Mouse (Mus musculus) liver, adult 2 months (tissue): ENCODE results near the gene Erc1. TPM values are rescaled to one million over a fixed set of nuclear protein-coding genes. Genes with fewer than 3 reads are reported as not detected.
A peak's percentile ranks its signal among the peaks of the same experiment; 100 is the strongest.

ENCODE experiments used
- DNase-seq: peaks from one replicate; pipeline ENCODE4 v3.0.0-alpha.2; 2011; ENCODE audit warnings: low read depth, low spot score; ENCODE audit errors: extremely low read depth
- H3K27ac ChIP-seq: fragments of 200-500 bp; replicated peaks from 2 replicates; pipeline ENCODE4 v1.5.1; 2012; ENCODE audit warnings: low read depth, mild to moderate bottlenecking, control low read depth, inconsistent platforms, low read length; ENCODE audit not compliant: insufficient read depth
- H3K27me3 ChIP-seq: fragments of 200-500 bp; 2 replicates; pipeline ENCODE4 v1.6.1; 2012; ENCODE audit warnings: mild to moderate bottlenecking, moderate library complexity, low read length, inconsistent platforms; ENCODE audit not compliant: control insufficient read depth, insufficient read depth
- H3K36me3 ChIP-seq: fragments of 200-500 bp; 2 replicates; pipeline ENCODE4 v1.6.1; 2012; ENCODE audit warnings: low read length, inconsistent platforms; ENCODE audit not compliant: control insufficient read depth, insufficient read depth
- H3K4me1 ChIP-seq: fragments of 200-500 bp; 2 replicates; pipeline ENCODE4 v1.6.1; 2011; ENCODE audit warnings: low read length; ENCODE audit not compliant: control insufficient read depth, insufficient read depth
- H3K4me3 ChIP-seq: fragments of 200-500 bp; 2 replicates; pipeline ENCODE4 v1.5.1; 2011; ENCODE audit warnings: low read depth, mild to moderate bottlenecking, control low read depth, low read length, moderate library complexity; ENCODE audit not compliant: insufficient read depth
- H3K79me2 ChIP-seq: fragments of 200-500 bp; 2 replicates; pipeline ENCODE4 v1.6.1; 2012; ENCODE audit warnings: inconsistent platforms, mild to moderate bottlenecking, low read length, moderate library complexity; ENCODE audit not compliant: control insufficient read depth, insufficient read depth
- H3K9ac ChIP-seq: fragments of 200-500 bp; 2 replicates; pipeline ENCODE4 v1.6.1; 2012; ENCODE audit warnings: low read depth, mild to moderate bottlenecking, control low read depth, inconsistent platforms, low read length
- CTCF ChIP-seq: fragments of 200-500 bp; IDR thresholded peaks from 2 replicates; pipeline ENCODE4 v1.5.1; 2011; ENCODE audit warnings: low read depth, low read length, control low read depth
- POLR2A ChIP-seq: fragments of 200-500 bp; IDR thresholded peaks from 2 replicates; pipeline ENCODE4 v1.6.1; 2011; ENCODE audit warnings: low read length, control low read depth; ENCODE audit not compliant: insufficient read depth; ENCODE audit errors: extremely low read depth
- WGBS: fragments of 180-500 bp; shearing (Covaris S2); methylation state at CpG from one replicate; pipeline ENCODE4 v1.1.7; 2018; 5-methylcytosine and 5-hydroxymethylcytosine counted together
- polyA plus RNA-seq: library from polyadenylated mRNA; depleted of rRNA; stranded (reverse); fragments of >200 nt; gene quantifications from 2 replicates; pipeline ENCODE4 v1.2.3, GENCODE M21; 2012
- total RNA-seq: library from RNA; depleted of rRNA; stranded (reverse); fragments of >200 nt; gene quantifications from 2 replicates; pipeline ENCODE4 v1.2.3, GENCODE M21; 2014

The Erc1 gene
- total and polyA plus RNA-seq, 2 experiments = 6.3 to 14.2 TPM

DNA sequence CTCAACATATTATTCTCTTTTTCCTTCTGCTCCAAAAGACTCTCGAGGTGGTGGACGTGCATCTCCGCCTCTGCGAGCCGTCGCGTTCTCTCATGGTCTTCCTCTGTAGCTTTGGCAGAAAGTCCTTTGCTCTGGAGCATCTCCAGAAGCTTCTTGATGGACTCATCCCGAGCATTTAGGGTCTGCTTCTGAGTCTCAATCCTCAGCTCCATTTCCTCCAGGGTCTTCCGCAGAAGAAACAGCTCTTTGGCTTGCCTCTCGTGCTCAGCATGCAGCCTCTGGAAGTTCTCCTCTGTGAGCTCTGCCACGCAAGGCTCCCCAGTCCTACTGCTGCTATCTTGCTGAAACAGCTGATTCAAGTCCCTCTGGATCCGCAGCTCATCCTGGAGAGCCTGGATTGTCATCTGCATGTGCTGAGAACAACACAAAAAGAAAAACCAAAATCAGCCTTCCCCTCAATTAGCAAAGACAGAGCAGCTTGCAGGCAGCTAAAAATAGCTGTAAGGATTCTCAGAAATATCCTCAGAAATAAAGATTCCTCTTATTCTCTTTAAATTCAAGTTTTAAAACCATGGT lies 51.0 kb downstream of the Erc1 start:
- no peak overlapping the region for H3K4me3 ChIP-seq
- H3K27ac ChIP-seq = no peak overlapping the region
- no peaks in the 10 kb centered on the region for H3K27me3 ChIP-seq
- TF ChIP-seq CTCF = no peak
- peaks cover 4% of the 10 kb centered on the region; the same call in 1 of the 2 replicates for H3K79me2 ChIP-seq
- no peak overlapping the region for H3K9ac ChIP-seq
- DNase-seq = no peak
- no peaks in the 10 kb centered on the region for H3K4me1 ChIP-seq
- 92% methylated on average over 12 of the region's 12 CpGs for WGBS
- H3K36me3 ChIP-seq = peaks cover 9% of the 10 kb centered on the region

DNA sequence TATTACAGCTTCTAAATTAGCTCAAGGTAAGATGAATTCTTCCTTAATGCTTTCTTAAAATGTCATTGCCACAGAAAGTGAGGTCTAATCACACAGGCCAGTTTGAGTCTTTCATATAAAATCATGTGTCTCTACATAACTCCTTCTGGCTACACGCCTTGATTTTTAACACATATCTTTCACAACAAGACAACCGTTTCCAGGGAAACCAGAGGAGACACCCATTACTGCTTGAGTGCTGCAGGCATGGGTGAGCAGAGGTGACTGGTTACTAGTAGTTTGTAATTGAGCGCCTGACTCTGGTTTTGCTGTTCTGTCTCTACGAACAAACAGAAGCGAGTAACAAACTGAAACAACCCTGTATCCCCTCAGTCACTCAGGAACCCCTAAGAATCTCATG lies 51.7 kb downstream of the Erc1 start:
- Histone ChIP-seq H3K4me3 (no peak overlapping the region), H3K4me1 (no peaks in the 10 kb centered on the region), H3K9ac (no peak overlapping the region), H3K36me3 (peaks cover 9% of the 10 kb centered on the region), H3K27me3 (no peaks in the 10 kb centered on the region), H3K79me2 (peaks cover 2% of the 10 kb centered on the region; the same call in 1 of the 2 replicates), H3K27ac (no peak overlapping the region)
- no peak for DNase-seq
- WGBS = 93% methylated on average over 5 of the region's 5 CpGs
- no peak for TF ChIP-seq POLR2A
- no peak for TF ChIP-seq CTCF

DNA sequence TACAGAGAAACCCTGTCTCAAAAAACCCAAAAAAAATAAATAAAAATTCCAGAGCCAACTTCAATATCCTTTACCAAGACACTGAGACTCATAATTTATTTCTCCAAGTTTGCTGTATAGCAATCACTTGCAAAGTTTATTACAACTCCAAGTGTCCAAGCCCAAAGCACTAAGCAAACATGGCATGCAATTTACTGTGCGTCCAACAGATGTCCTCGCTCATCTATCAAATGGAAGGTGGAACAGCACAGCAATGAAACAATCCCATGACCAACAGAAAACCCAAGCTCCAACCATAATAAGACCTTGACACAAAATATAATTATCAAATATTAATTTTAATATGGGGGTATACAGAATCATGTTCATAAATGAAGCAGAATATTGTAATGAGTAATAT lies 55.4 kb downstream of the Erc1 start:
- H3K9ac ChIP-seq = no peak overlapping the region
- peaks cover 8% of the 10 kb centered on the region; the same call in 1 of the 2 replicates for H3K79me2 ChIP-seq
- H3K36me3 ChIP-seq = peaks cover 14% of the 10 kb centered on the region
- no peaks in the 10 kb centered on the region for H3K4me1 ChIP-seq
- WGBS = 25% methylated on average over 2 of the region's 2 CpGs
- no peak overlapping the region for H3K27ac ChIP-seq
- no peak overlapping the region for H3K4me3 ChIP-seq
- no peaks in the 10 kb centered on the region for H3K27me3 ChIP-seq
- no peak for TF ChIP-seq POLR2A
- peak; percentile 48 for TF ChIP-seq CTCF
- DNase-seq = peak; percentile 51

DNA sequence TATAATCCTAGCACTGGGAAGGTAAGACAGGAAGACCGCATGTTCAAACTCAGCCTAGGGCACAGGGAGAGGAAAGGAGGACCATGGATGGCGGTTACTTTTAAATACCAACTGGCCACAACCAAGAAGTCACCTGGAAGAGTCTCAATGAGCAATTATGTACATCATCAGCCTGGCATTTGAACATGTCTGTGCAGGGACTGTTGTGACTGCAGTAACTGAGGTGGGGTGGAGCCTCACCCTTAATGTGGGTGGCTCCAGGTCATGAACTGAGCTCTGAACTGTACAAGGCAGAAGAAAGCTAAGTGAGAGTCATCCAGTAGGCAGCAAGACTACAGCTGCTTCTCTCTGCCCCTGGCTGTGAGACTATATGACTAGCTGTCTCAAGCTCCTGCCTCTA lies 65.6 kb downstream of the Erc1 start:
- 98% methylated on average over 2 of the region's 2 CpGs for whole genome bisulfite sequencing
- no peak overlapping the region for H3K4me3 ChIP-seq
- H3K4me1 ChIP-seq = no peaks in the 10 kb centered on the region
- H3K36me3 ChIP-seq = peaks cover 23% of the 10 kb centered on the region
- no peaks in the 10 kb centered on the region for H3K27me3 ChIP-seq
- TF ChIP-seq CTCF = no peak
- no peak for TF ChIP-seq POLR2A
- DNase-seq = no peak
- H3K9ac ChIP-seq = no peak overlapping the region
- H3K27ac ChIP-seq = no peak overlapping the region
- no peaks in the 10 kb centered on the region for H3K79me2 ChIP-seq

DNA sequence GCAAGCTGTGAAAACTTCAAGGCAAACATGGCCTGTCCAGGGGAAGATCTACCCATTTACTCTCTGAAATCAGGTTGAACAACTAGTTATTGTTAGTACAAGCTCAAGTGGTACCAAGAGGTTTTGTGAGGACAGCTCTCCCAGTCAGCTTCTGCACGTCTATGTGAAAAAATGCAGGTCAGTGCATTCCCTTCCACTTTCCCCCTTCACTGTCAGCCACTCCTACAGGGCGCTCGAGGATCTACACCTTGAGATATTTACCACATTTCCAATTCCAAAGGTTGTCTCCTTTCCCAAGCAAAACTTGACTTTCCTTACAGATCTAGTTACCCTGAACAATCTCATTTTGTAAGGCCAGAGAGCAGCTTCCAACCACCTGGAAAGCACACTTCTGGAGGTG lies 66.9 kb downstream of the Erc1 start:
- Histone ChIP-seq H3K36me3 (peaks cover 23% of the 10 kb centered on the region), H3K79me2 (no peaks in the 10 kb centered on the region), H3K4me3 (no peak overlapping the region), H3K27me3 (no peaks in the 10 kb centered on the region), H3K9ac (no peak overlapping the region), H3K4me1 (no peaks in the 10 kb centered on the region), H3K27ac (no peak overlapping the region)
- no peak for DNase-seq
- TF ChIP-seq CTCF = no peak
- TF ChIP-seq POLR2A = no peak
- WGBS = 82% methylated on average over 3 of the region's 3 CpGs

DNA sequence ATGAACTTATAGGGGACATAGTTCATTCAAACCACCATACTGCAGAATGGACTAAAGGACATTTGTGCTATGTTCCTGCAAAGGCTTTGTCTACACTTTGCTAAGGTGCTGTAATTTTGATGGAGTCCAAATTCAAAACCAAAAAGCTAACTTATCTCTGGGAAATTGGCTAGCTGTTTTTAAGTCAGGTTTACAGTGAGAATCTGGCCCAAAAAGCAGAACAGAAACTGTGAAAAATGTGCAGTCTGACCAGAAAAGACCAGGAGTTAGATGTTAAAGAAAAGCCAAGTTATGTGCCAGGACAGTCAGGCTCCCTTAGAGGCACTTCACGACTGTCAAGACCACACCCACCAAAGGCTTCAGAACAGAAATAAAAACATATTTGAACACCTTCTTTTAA lies 79.2 kb downstream of the Erc1 start:
- DNase-seq = no peak

More for the DNA sequence above, 79.2 kb downstream of the Erc1 start:
- WGBS = 84% methylated on average over 1 of the region's 1 CpGs
- H3K4me3 ChIP-seq = no peak overlapping the region
- no peaks in the 10 kb centered on the region; the same call in 1 of the 2 replicates for H3K79me2 ChIP-seq
- H3K27me3 ChIP-seq = no peaks in the 10 kb centered on the region
- H3K9ac ChIP-seq = no peak overlapping the region
- H3K36me3 ChIP-seq = peaks cover 20% of the 10 kb centered on the region
- TF ChIP-seq CTCF = no peak
- TF ChIP-seq POLR2A = no peak
- no peaks in the 10 kb centered on the region for H3K4me1 ChIP-seq
- no peak overlapping the region for H3K27ac ChIP-seq
